Mouse (Mus musculus) stomach, embryonic 14.5 days (tissue): ENCODE data around the gene Olfr397. TPM values are rescaled to one million over a fixed set of nuclear protein-coding genes. Genes with fewer than 3 reads are reported as not detected.

Source experiments
- ATAC-seq: fragments of 200-750 bp; cut with Nextera tagmentation; 2 replicates; pipeline ENCODE4 v1.8.0; 2017; ENCODE audit warnings: low read depth, moderate TSS enrichment; ENCODE audit not compliant: insufficient number of reproducible peaks, insufficient read depth, low FRiP score
- H3K27ac ChIP-seq: fragments of 300-500 bp; sonication (generic); 2 replicates; pipeline ENCODE4 v1.5.1; 2014; ENCODE audit warnings: mild to moderate bottlenecking, low read length, moderate library complexity, mixed read lengths
- H3K27me3 ChIP-seq: fragments of 300-500 bp; sonication (generic); 2 replicates; pipeline ENCODE4 v1.6.1; 2014; ENCODE audit warnings: low read length, control low read depth, mixed read lengths; ENCODE audit not compliant: control insufficient read depth, insufficient read depth
- H3K36me3 ChIP-seq: fragments of 300-500 bp; sonication (generic); 2 replicates; pipeline ENCODE4 v1.6.1; 2014; ENCODE audit warnings: mild to moderate bottlenecking, control low read depth, low read length, moderate library complexity, mixed read lengths; ENCODE audit not compliant: control insufficient read depth, insufficient read depth
- H3K4me1 ChIP-seq: fragments of 300-500 bp; sonication (generic); 2 replicates; pipeline ENCODE4 v1.6.1; 2014; ENCODE audit warnings: low read length, control low read depth, mixed read lengths; ENCODE audit not compliant: control insufficient read depth, insufficient read depth
- H3K4me2 ChIP-seq: fragments of 300-500 bp; sonication (generic); replicated peaks from 2 replicates; pipeline ENCODE4 v1.6.1; 2014; ENCODE audit warnings: low read depth, low read length, control low read depth
- H3K4me3 ChIP-seq: fragments of 300-500 bp; sonication (generic); 2 replicates; pipeline ENCODE4 v1.5.1; 2014; ENCODE audit warnings: low read depth, low read length, control low read depth
- H3K9ac ChIP-seq: fragments of 300-500 bp; sonication (generic); replicated peaks from 2 replicates; pipeline ENCODE4 v1.6.1; 2014; ENCODE audit warnings: low read depth, mild to moderate bottlenecking, control low read depth, low read length, moderate library complexity, mixed read lengths
- H3K9me3 ChIP-seq: fragments of 300-500 bp; sonication (generic); 2 replicates; pipeline ENCODE4 v1.6.1; 2016; ENCODE audit warnings: low read depth, low read length, control low read depth; ENCODE audit not compliant: control insufficient read depth
- WGBS: fragments of 180-500 bp; shearing (Covaris S2); extraction: QIAGEN DNeasy Blood & Tissue Kit; methylation state at CpG from one replicate; pipeline ENCODE4 v1.1.7; 2014; 5-methylcytosine and 5-hydroxymethylcytosine counted together
- polyA plus RNA-seq: library from polyadenylated mRNA; unstranded; fragments of >200 nt; fragmentation: Nextera tagmentation; extraction: Ambion mirVana; gene quantifications from 2 replicates; pipeline ENCODE4 v1.2.1, GENCODE M21; 2014

Gene Olfr397
- polyA plus RNA-seq, result not detected in 2 replicates

- no peaks in the 10 kb centered on the region for H3K27me3 ChIP-seq
- H3K36me3 ChIP-seq, result no peaks in the 10 kb centered on the region
- H3K9ac ChIP-seq, result no peak within 1 kb of the TSS
- H3K4me2 ChIP-seq, result no peak within 1 kb of the TSS
- 72% methylated on average over 1 of the region's 1 CpGs for WGBS
- no peaks in the 10 kb centered on the region for H3K4me1 ChIP-seq
- H3K9me3 ChIP-seq, result 0 out of 2 replicates have a peak, but pooled peaks cover 3% of the 10 kb centered on the region
- H3K4me3 ChIP-seq, result no peak within 1 kb of the TSS
- ATAC-seq, result no peak
- no peak within 1 kb of the TSS for H3K27ac ChIP-seq
Measured at GRCm38 (mm10) chr11:73960517-73960916, at the start of gene Olfr397. Gene Olfr397, plus strand, starts transcription at chr11:73960817.

GRCm38 (mm10) chr11:73936377-73936776 is 24.2 kb upstream of the Olfr397 start, which contains the start of gene Olfr23:
Gene Olfr23, plus strand, starts transcription at chr11:73936677.
- Histone ChIP-seq H3K27me3 (no peaks in the 10 kb centered on the region), H3K9me3 (no peaks in the 10 kb centered on the region), H3K4me3 (no peak within 1 kb of the TSS), H3K4me2 (no peak within 1 kb of the TSS), H3K36me3 (no peaks in the 10 kb centered on the region), H3K9ac (no peak within 1 kb of the TSS), H3K27ac (no peak within 1 kb of the TSS), H3K4me1 (no peaks in the 10 kb centered on the region)
- no peak for ATAC-seq

GRCm38 (mm10) chr11:73990307-73990706 is 29.7 kb downstream of the Olfr397 start, which contains the start of gene Olfr398:
Gene Olfr398, minus strand, starts transcription at chr11:73990407.
- H3K4me3 ChIP-seq, result no peak within 1 kb of the TSS
- no peaks in the 10 kb centered on the region for H3K27me3 ChIP-seq
- no peaks in the 10 kb centered on the region for H3K4me1 ChIP-seq
- ATAC-seq, result no peak
- H3K4me2 ChIP-seq, result no peak within 1 kb of the TSS
- H3K27ac ChIP-seq, result no peak within 1 kb of the TSS
- H3K9ac ChIP-seq, result no peak within 1 kb of the TSS
- H3K9me3 ChIP-seq, result no peaks in the 10 kb centered on the region
- no peaks in the 10 kb centered on the region for H3K36me3 ChIP-seq

GRCm38 (mm10) chr11:73993115-73993514 is 32.5 kb downstream of the Olfr397 start:
- H3K4me1 ChIP-seq, result no peaks in the 10 kb centered on the region
- no peak for ATAC-seq

More at GRCm38 (mm10) chr11:73993115-73993514, 32.5 kb downstream of the Olfr397 start:
- H3K9me3 ChIP-seq, result no peaks in the 10 kb centered on the region
- no peak overlapping the region for H3K4me2 ChIP-seq
- no peak overlapping the region for H3K9ac ChIP-seq
- H3K4me3 ChIP-seq, result no peak overlapping the region
- H3K27ac ChIP-seq, result no peak overlapping the region
- no peaks in the 10 kb centered on the region for H3K27me3 ChIP-seq
- no peaks in the 10 kb centered on the region for H3K36me3 ChIP-seq

Other genes starting within 250 kb of the Olfr397 start
- gene Olfr389, start 180.1 kb upstream of the Olfr397 start, polyA plus RNA-seq, result not detected in 2 replicates
- not detected in 2 replicates for gene Olfr390, start 177.9 kb upstream of the Olfr397 start, polyA plus RNA-seq
- not detected in 2 replicates for gene Olfr391-ps, start 157.8 kb upstream of the Olfr397 start, polyA plus RNA-seq
- gene Olfr392, start 143.8 kb upstream of the Olfr397 start, polyA plus RNA-seq, result not detected in 2 replicates
- gene Olfr393, start 109.4 kb upstream of the Olfr397 start, polyA plus RNA-seq, result not detected in 2 replicates
- not detected in 2 replicates for gene Olfr394, start 70.0 kb upstream of the Olfr397 start, polyA plus RNA-seq
- gene Olfr395, start 51.5 kb upstream of the Olfr397 start, polyA plus RNA-seq, result not detected in 2 replicates
- gene Olfr23, start 24.1 kb upstream of the Olfr397 start, polyA plus RNA-seq, result not detected in 2 replicates
- not detected in 2 replicates for gene Olfr398, start 29.6 kb downstream of the Olfr397 start, polyA plus RNA-seq
- not detected in 2 replicates for gene Olfr139, start 95.7 kb downstream of the Olfr397 start, polyA plus RNA-seq
- not detected in 2 replicates for gene Olfr399, start 95.8 kb downstream of the Olfr397 start, polyA plus RNA-seq
- gene Zfp616, start 109.1 kb downstream of the Olfr397 start, polyA plus RNA-seq, result not detected in 2 replicates
- gene Olfr401, start 152.9 kb downstream of the Olfr397 start, polyA plus RNA-seq, result not detected in 2 replicates
- gene Olfr402, start 192.7 kb downstream of the Olfr397 start, polyA plus RNA-seq, result not detected in 2 replicates
- gene Olfr403, start 225.4 kb downstream of the Olfr397 start, polyA plus RNA-seq, result not detected in 2 replicates